Mouse (Mus musculus): ENCODE results near the gene Rack1.

DNA sequence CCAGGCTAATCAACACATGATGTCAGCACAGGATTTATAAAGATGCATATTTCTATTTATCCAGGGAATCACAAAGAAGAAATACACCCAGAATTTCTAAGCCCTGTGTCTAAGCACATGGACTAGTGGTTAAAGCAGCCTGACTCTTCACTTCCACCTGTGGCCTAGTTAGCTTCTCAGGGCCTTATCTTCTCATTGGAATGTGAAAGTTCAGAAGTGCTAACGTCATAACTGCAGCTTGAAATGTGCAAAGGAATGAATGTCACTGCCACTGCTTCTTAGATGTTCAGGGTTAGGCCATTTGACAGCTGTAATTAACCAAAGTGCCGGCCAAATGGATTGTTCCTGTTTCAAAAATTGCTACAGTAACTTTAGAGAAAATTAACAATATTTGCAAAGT, 30.1 kb downstream of the Rack1 start:
- TF ChIP-seq POLR2A (IDR thresholded peaks at IDR 0.05; ENCODE audit: control insufficient read depth in 1 of 2, insufficient read depth in 1 of 2, low read depth in 1 of 2, low read length in 2 of 2, poor library complexity in 1 of 2) = no peak
- no peak for TF ChIP-seq CHD2 (IDR thresholded peaks at IDR 0.05; ENCODE audit: low read length)
- 0 out of 2 replicates have a peak, but pooled peaks have one; percentile 17 for TF ChIP-seq SIN3A (IDR thresholded peaks at IDR 0.05; ENCODE audit: low read length)
- TF ChIP-seq TCF12 (IDR thresholded peaks at IDR 0.05; ENCODE audit: low read depth, low read length) = no peak
- no peak for TF ChIP-seq EP300 (IDR thresholded peaks at IDR 0.05; ENCODE audit: low read depth in 1 of 2, low read length in 2 of 2)
- no peak for TF ChIP-seq CTCF (IDR thresholded peaks at IDR 0.05 in 2 of 3, conservative IDR thresholded peaks at IDR 0.05 in 1 of 3; ENCODE audit: control insufficient read depth in 1 of 3, insufficient read depth in 1 of 3, low read depth in 2 of 3, low read length in 3 of 3, poor library complexity in 1 of 3, severe bottlenecking in 1 of 3)
- no peak for TF ChIP-seq HCFC1 (IDR thresholded peaks at IDR 0.05; ENCODE audit: low read depth, low read length)
- no peak for TF ChIP-seq SMC3 (IDR thresholded peaks at IDR 0.05; ENCODE audit: low read depth, low read length)
- no peak for TF ChIP-seq BHLHE40 (IDR thresholded peaks at IDR 0.05; ENCODE audit: borderline replicate concordance, low read depth, low read length)
- no peak for TF ChIP-seq USF2 (IDR thresholded peaks at IDR 0.05; ENCODE audit: borderline replicate concordance in 1 of 2, insufficient read depth in 1 of 2, low read depth in 1 of 2, low read length in 2 of 2)
- TF ChIP-seq MXI1 (IDR thresholded peaks at IDR 0.05; ENCODE audit: low read depth, low read length) = peak; percentile 31; the same call in 1 of the 2 replicates
- TF ChIP-seq TAL1 (IDR thresholded peaks at IDR 0.05; ENCODE audit: low read length) = no peak
- no peak for TF ChIP-seq ELF1 (IDR thresholded peaks at IDR 0.05; ENCODE audit: low read depth, low read length)
- 0 out of 2 replicates have a peak, but pooled peaks have one; percentile 31 for TF ChIP-seq MAX (IDR thresholded peaks at IDR 0.05; ENCODE audit: low read length)
